In the genomic region with DNA sequence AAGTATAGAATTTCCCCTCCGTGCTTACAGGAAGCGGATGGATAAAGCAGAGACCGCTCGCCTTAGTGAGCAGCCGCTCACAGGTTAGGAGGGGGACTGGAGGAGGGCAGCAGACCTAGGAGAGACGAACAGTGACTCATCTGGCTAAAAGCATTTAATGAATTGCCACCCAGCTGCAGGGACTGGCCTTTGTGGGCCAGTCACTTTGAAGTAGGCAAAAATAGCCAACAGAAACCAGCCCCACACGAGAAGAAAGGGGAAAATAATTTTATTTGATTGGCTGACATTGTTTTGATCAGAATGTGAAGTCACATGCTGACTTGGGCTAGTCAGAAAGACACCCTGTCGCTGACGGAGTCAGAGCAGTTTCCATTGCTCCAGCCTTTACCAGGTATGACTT, we compare ENCODE assay signal across 26 mouse cellular contexts. TPM values are rescaled to one million over a fixed set of nuclear protein-coding genes. Genes with fewer than 3 reads are reported as not detected.
DNase-seq lines count a peak whose midpoint lies in the region; ATAC-seq lines count a peak whose summit lies in the region.
"Had no signal": no experiment of that assay in that cellular context is flagged by ENCODE, and none has a peak within 500 bp of the region (broad histone marks: within the 10 kb centered on the region; RNA-seq: fewer than 3 reads in every experiment).

No protein-coding gene starts in this region.

- no peaks in the 10 kb centered on the region for H3K27me3 ChIP-seq in kidney, embryonic 14.5 days (ENCODE audit: control insufficient read depth, insufficient read depth, low read length)
- H3K27me3 ChIP-seq in forebrain, embryonic 13.5 days, result 0 out of 2 replicates have a peak, but pooled peaks cover 6% of the 10 kb centered on the region
- H3K27me3 ChIP-seq: embryonic facial prominence, embryonic 12.5 days; forebrain, embryonic 15.5 days; heart, embryonic 13.5 days; hindbrain, embryonic 15.5 days; limb, embryonic 12.5 days; liver, embryonic 15.5 days; stomach, embryonic 15.5 days had no signal

- DNase-seq in kidney, adult 8-10 months, result no peak
- peak; percentile 73 for DNase-seq in 416B (ENCODE audit: low read depth)
- peak; percentile 49 for DNase-seq in adrenal gland, adult 2 months
- DNase-seq in adrenal gland, postnatal 36 days, result peak; percentile 16 to 36
- DNase-seq in heart, postnatal 36 days, result no peak
- DNase-seq in gastrocnemius, postnatal 10 days, result no peak
- DNase-seq: cerebellum, adult 9-11 months; embryo, embryonic 11 days; heart, postnatal 10 days; kidney, adult 11 months; lung, embryonic 14.5 days; lung, postnatal 14 days; retina, postnatal 1 day; right cerebral cortex, postnatal 25 days had no signal

- no peaks in the 10 kb centered on the region for H3K9me3 ChIP-seq in kidney, embryonic 14.5 days (ENCODE audit: control insufficient read depth, low read length)
- H3K9me3 ChIP-seq in forebrain, embryonic 13.5 days (replicated peaks), result no peaks in the 10 kb centered on the region
- H3K9me3 ChIP-seq: embryonic facial prominence, embryonic 12.5 days; forebrain, embryonic 15.5 days; heart, embryonic 13.5 days; hindbrain, embryonic 10.5 days; hindbrain, embryonic 15.5 days; limb, embryonic 12.5 days; liver, embryonic 15.5 days; midbrain, embryonic 10.5 days; stomach, embryonic 15.5 days had no signal

- no peaks in the 10 kb centered on the region for H3K36me3 ChIP-seq in kidney, embryonic 14.5 days (ENCODE audit: control insufficient read depth, insufficient read depth, low read length)
- no peaks in the 10 kb centered on the region for H3K36me3 ChIP-seq in forebrain, embryonic 13.5 days (ENCODE audit: poor library complexity, severe bottlenecking)
- H3K36me3 ChIP-seq: embryonic facial prominence, embryonic 12.5 days; forebrain, embryonic 15.5 days; heart, embryonic 13.5 days; hindbrain, embryonic 10.5 days; hindbrain, embryonic 15.5 days; limb, embryonic 12.5 days; liver, embryonic 15.5 days; midbrain, embryonic 10.5 days; stomach, embryonic 15.5 days had no signal

- 10% methylated on average over 9 of the region's 9 CpGs for WGBS in kidney, embryonic 14.5 days
- 26% methylated on average over 9 of the region's 9 CpGs for WGBS in forebrain, embryonic 13.5 days

- ATAC-seq in kidney, embryonic 14.5 days (ENCODE audit: low FRiP score, low TSS enrichment), result peak; percentile 79; the same call in 1 of the 2 replicates
- ATAC-seq in forebrain, embryonic 13.5 days, result no peak
- ATAC-seq: forebrain, embryonic 15.5 days; inflammation-experienced regulatory T-cells, adult 6 months had no signal

- intact Hi-C loops in heart, postnatal 36 days (cut with DNase I), result no loop called here

- H3K27ac ChIP-seq in kidney, embryonic 14.5 days (ENCODE audit: low read depth, low read length), result no peak overlapping the region
- no peak overlapping the region for H3K27ac ChIP-seq in forebrain, embryonic 13.5 days
- H3K27ac ChIP-seq: embryonic facial prominence, embryonic 12.5 days; forebrain, embryonic 15.5 days; heart, embryonic 13.5 days; hindbrain, embryonic 10.5 days; hindbrain, embryonic 15.5 days; limb, embryonic 12.5 days; liver, embryonic 15.5 days; midbrain, embryonic 10.5 days; stomach, embryonic 15.5 days had no signal

- H3K9ac ChIP-seq in kidney, embryonic 14.5 days (ENCODE audit: low read depth, low read length), result no peak overlapping the region
- no peak overlapping the region for H3K9ac ChIP-seq in forebrain, embryonic 13.5 days
- H3K9ac ChIP-seq: embryonic facial prominence, embryonic 12.5 days; forebrain, embryonic 15.5 days; heart, embryonic 13.5 days; hindbrain, embryonic 15.5 days; limb, embryonic 12.5 days; liver, embryonic 15.5 days; lung, embryonic 14.5 days; stomach, embryonic 15.5 days had no signal

- H3K4me2 ChIP-seq in kidney, embryonic 14.5 days (replicated peaks; ENCODE audit: low read depth, low read length), result no peak overlapping the region
- no peak overlapping the region for H3K4me2 ChIP-seq in forebrain, embryonic 13.5 days
- H3K4me2 ChIP-seq: embryonic facial prominence, embryonic 12.5 days; forebrain, embryonic 15.5 days; heart, embryonic 13.5 days; hindbrain, embryonic 15.5 days; limb, embryonic 12.5 days; liver, embryonic 15.5 days; lung, embryonic 14.5 days; stomach, embryonic 15.5 days had no signal

- H3K4me1 ChIP-seq in kidney, embryonic 14.5 days (ENCODE audit: control insufficient read depth, insufficient read depth, low read length), result no peaks in the 10 kb centered on the region
- H3K4me1 ChIP-seq in forebrain, embryonic 13.5 days, result peaks cover 5% of the 10 kb centered on the region; the same call in 1 of the 2 replicates
- H3K4me1 ChIP-seq: embryonic facial prominence, embryonic 12.5 days; forebrain, embryonic 15.5 days; heart, embryonic 13.5 days; hindbrain, embryonic 15.5 days; liver, embryonic 15.5 days; stomach, embryonic 15.5 days had no signal

- H3K4me3 ChIP-seq in kidney, embryonic 14.5 days (ENCODE audit: low read length), result no peak overlapping the region
- H3K4me3 ChIP-seq in forebrain, embryonic 13.5 days, result no peak overlapping the region
- H3K4me3 ChIP-seq: embryonic facial prominence, embryonic 12.5 days; forebrain, embryonic 15.5 days; heart, embryonic 13.5 days; hindbrain, embryonic 10.5 days; hindbrain, embryonic 15.5 days; limb, embryonic 12.5 days; liver, embryonic 15.5 days; midbrain, embryonic 10.5 days; stomach, embryonic 15.5 days had no signal

RNA-seq across cellular contexts. Expression of gene Dgkg, which starts 15.4 kb away (rescaled TPM):
- 0.17 and 0.51 TPM in 2 replicates for polyA plus RNA-seq in kidney, embryonic 14.5 days (2014; fragmentation: Nextera tagmentation; extraction: Ambion mirVana)
- 1 to 10 TPM; 2.2 to 3.8 TPM for total RNA-seq in adrenal gland, adult 2 months (2021)
- 0.19 and 0.45 TPM in 2 replicates for polyA plus RNA-seq in adrenal gland, adult 2 months (2012; rRNA removed)
- 1 to 10 TPM; 2.2 to 2.9 TPM for total RNA-seq in adrenal gland, postnatal 36 days (2021)
- under 1 TPM; 0.41 to 0.42 TPM for total RNA-seq in heart, postnatal 36 days (2021)
- 1.00 and 1.3 TPM in 2 replicates for polyA plus RNA-seq in forebrain, embryonic 13.5 days (2015; fragmentation: Nextera tagmentation; extraction: Ambion mirVana)
- total RNA-seq in gastrocnemius, postnatal 10 days (2021), result under 1 TPM; 0.82 to 0.88 TPM

Comparison
In these comparisons a context has a peak if more than half of its experiments do, and no peak if none do; other contexts are left out.
1. DNase-seq: peak in 416B (single experiment), adrenal gland, adult 2 months (single experiment) and adrenal gland, postnatal 36 days (2 of 2); none in kidney, adult 8-10 months (0 of 2), heart, postnatal 36 days (0 of 2) and gastrocnemius, postnatal 10 days (single experiment).